Mouse (Mus musculus) lung, adult 2 months (tissue): ENCODE measurements around the gene P4ha2. TPM values are rescaled to one million over a fixed set of nuclear protein-coding genes. Genes with fewer than 3 reads are reported as not detected.

Experiments
- DNase-seq: peaks from one replicate; pipeline ENCODE4 v3.0.0; 2022
- H3K4me1 ChIP-seq: fragments of 200-500 bp; 2 replicates; pipeline ENCODE4 v1.6.1; 2011; ENCODE audit warnings: low read length; ENCODE audit not compliant: control insufficient read depth, insufficient read depth
- H3K4me3 ChIP-seq: fragments of 200-500 bp; replicated peaks from 2 replicates; pipeline ENCODE3; 2011; ENCODE audit warnings: low read depth, mild to moderate bottlenecking, control low read depth, low read length; ENCODE audit errors: extremely low read depth
- CTCF ChIP-seq: fragments of 200-500 bp; IDR thresholded peaks from 2 replicates; pipeline ENCODE4 v1.5.1; 2011; ENCODE audit warnings: mild to moderate bottlenecking, low read length, control low read depth; ENCODE audit not compliant: insufficient read depth
- POLR2A ChIP-seq: fragments of 200-500 bp; IDR thresholded peaks from 2 replicates; pipeline ENCODE4 v1.6.1; 2011; ENCODE audit warnings: low read depth, mild to moderate bottlenecking, control low read depth, low read length, borderline replicate concordance; ENCODE audit errors: extremely low read depth
- WGBS: fragments of 180-500 bp; shearing (Covaris S2); methylation state at CpG from one replicate; pipeline ENCODE4 v1.1.7; 2018; 5-methylcytosine and 5-hydroxymethylcytosine counted together
- polyA plus RNA-seq: library from polyadenylated mRNA; depleted of rRNA; stranded (reverse); fragments of >200 nt; gene quantifications from 2 replicates; pipeline ENCODE4 v1.2.3, GENCODE M21; 2012; rRNA removed

Gene P4ha2
- 25.9 and 30.0 TPM in 2 replicates for polyA plus RNA-seq

DNA sequence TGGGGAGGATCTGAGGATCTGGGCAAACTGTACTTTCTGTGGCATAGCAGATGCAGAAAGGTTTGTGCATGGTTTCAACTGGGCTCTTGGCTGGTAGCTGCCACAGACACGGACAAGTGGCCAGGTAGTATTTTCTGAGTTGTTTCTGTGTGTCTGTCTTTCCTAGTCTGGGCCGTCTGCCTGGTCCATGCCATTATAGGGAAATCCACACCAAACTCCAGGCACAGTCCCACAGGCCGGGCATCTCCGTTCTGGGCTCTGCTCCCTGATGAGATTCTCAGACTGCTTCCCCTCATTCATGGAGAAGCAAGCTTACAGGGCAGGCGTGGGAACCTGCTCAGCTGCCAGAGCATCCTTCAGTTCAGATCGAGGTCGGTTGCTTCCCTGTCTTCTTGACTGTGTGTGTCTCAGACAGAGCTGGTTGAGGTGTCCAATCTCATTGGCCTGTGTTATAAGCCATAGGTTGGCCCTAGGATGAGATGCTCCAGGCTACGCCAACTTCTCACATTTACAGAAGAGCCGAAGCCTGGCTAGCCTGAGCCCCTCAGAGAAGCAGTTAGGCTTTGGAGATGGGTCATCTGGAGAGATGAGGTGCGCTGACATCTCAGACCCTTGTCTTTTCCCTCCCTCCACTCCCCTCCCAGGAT is at the start of gene P4ha2:
P4ha2 (plus strand) TSS at position 51 of the 647 bp plus-strand sequence.
- peak within 1 kb of the TSS; percentile 80 for H3K4me3 ChIP-seq
- WGBS: 62% methylated on average over 10 of the region's 10 CpGs
- TF ChIP-seq CTCF: no peak
- no peak for TF ChIP-seq POLR2A
- H3K4me1 ChIP-seq: no peaks in the 10 kb centered on the region; the same call in 1 of the 2 replicates
- DNase-seq: no peak

DNA sequence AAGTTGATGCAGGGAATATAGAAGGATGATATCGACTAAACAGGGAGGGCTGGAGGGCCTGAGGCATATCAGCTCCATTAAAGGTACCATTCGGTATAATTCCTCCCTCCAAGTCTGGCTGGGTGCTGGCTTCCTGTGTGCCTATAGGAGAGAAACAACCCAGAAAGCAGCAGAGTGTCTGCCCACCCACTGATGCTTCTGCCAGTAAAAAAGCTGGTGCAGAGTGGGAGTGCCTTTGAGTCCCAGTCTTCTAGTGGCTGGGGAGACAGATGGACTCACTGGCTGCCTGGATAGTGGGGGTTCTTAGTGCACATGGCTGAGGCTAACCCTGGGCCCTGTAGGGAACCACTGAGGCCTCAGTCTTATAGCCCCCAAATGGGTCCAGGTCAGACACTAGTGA is 49.7 kb upstream of the P4ha2 start:
- TF ChIP-seq POLR2A (no peak), CTCF (no peak)
- WGBS: 68% methylated on average over 2 of the region's 2 CpGs
- Histone ChIP-seq H3K4me1 (no peaks in the 10 kb centered on the region), H3K4me3 (no peak overlapping the region)
- DNase-seq: no peak

DNA sequence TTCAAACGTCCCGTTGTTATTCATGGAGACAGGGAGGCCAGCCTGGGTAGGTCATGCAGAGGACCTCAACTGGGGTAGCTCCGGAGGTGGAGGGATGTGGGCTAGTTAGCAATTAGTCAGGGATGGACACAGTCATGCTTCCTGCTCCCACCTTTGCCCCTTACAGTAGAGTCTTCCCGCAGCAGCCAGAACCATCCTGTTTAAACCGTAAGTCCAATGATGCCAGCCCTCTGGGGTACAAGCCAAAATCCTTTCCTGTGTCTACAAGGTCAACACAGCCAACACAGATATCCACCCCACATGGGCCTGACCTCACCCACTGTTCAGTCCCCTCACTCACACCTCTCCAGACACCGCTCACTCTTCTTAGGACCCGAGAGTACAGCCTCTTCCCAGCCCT is 48.7 kb upstream of the P4ha2 start:
- WGBS: 80% methylated on average over 7 of the region's 7 CpGs
- no peak for DNase-seq
- Histone ChIP-seq H3K4me3 (no peak overlapping the region), H3K4me1 (no peaks in the 10 kb centered on the region)
- TF ChIP-seq CTCF: no peak
- TF ChIP-seq POLR2A: no peak

DNA sequence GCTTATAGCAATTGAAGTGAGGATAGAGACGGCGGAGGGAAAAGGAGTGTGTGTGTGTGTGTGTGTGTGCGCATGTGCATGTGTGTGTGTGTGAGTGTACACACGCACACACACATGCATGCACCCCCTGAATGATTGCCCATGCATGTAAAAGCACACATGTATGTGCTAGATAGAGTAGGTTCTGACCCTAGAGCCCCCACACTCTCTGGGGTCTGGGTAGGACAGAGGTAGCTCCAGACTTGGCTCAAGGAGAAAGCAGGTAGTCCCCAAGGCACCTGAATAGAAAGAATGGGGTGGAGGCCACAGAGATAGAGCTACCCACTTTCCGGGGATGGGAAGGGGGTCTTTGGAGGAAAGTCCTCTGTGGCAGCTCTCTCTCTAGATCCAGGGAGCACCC is 47.8 kb upstream of the P4ha2 start:
- H3K4me3 ChIP-seq: no peak overlapping the region
- no peak for TF ChIP-seq CTCF
- no peak for TF ChIP-seq POLR2A
- 95% methylated on average over 5 of the region's 5 CpGs for WGBS
- DNase-seq: no peak
- no peaks in the 10 kb centered on the region for H3K4me1 ChIP-seq

DNA sequence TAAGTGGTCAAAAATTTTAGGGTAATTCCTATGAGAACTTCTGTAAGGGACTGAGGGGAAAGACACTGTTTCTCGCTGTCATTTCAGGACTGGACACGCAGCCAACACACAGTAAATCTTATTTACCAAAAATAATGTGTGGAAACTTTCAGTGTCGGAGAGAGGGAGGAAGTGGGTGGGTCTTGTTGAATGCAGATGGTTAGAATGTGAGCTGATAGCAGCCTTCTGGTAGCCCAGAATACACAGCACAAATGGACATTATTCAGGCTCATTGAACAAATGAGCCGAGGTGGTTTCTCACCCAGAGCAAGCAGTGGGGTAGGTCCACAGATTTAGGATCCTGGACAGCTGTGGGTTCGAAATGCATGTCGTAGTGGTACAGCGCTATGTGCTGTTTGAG is 46.8 kb upstream of the P4ha2 start:
- H3K4me1 ChIP-seq: no peaks in the 10 kb centered on the region
- DNase-seq: no peak
- WGBS: 65% methylated on average over 7 of the region's 7 CpGs
- H3K4me3 ChIP-seq: no peak overlapping the region
- TF ChIP-seq CTCF: no peak

DNA sequence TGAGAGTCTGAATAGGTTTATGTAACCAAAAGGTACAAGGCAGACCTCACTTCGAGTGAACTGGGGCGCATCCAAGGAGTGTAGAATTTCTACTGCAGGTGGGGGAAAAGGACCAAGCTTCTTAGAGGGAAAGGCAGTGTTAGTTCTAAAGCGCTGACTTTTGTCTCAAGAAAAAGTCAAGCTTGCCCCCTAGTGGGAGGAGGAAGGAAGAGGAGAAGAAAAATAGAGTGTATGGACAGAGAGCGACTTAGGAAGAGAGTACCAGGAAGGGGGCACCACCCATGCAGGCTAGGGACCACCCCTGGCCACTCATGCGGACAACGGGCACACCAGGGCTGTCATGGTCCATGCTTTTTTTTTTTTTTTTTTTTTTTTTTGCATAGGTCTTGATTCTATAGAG is 45.6 kb upstream of the P4ha2 start:
- Histone ChIP-seq H3K4me3 (no peak overlapping the region), H3K4me1 (no peaks in the 10 kb centered on the region)
- 27% methylated on average over 6 of the region's 6 CpGs for WGBS
- TF ChIP-seq CTCF: peak; percentile 21; the same call in 1 of the 2 replicates
- no peak for TF ChIP-seq POLR2A
- peak; percentile 20 for DNase-seq

DNA sequence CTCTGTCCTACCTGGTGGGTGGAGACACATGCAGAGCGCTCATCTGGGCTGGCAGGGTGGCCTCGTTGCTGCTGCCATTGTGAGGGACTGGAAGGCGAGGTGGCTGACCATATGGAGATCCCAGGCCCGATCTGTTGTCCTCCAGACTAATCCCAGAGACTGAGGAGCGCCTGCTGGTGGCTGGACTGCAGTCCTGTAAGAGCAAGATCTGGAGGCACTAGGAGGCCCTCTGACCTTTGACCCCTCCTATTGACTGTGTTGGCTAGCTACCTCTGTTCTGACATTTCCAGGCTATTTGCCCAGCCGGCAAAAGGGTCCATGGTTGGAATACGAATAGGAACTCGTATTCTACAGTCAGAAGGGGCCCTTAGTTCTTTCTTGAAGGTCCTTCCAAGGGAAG is 43.8 kb upstream of the P4ha2 start:
- 68% methylated on average over 8 of the region's 8 CpGs for WGBS
- Histone ChIP-seq H3K4me3 (no peak overlapping the region), H3K4me1 (peaks cover 9% of the 10 kb centered on the region; the same call in 1 of the 2 replicates)
- DNase-seq: no peak
- TF ChIP-seq CTCF (no peak), POLR2A (no peak)

DNA sequence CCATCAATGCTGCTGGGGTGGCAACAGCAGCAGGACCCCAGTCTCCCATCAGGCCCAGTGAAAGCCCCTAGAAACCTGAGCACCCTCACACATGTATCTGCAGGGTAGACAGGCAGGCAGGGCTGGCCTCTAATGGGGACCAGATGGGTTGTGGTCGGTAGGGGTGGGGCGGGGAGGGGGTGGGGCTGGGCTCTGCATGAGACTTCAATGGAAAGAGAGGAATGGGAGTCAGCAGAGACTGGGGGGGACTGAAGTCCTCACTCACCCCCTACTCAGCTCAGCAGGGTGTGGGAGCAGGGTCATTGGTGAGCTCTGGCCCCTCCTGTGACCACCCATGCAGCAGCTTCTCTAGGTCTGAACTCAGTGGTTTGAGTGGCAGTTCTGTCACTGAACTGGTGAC is 42.5 kb upstream of the P4ha2 start:
- no peak for DNase-seq
- no peak for TF ChIP-seq CTCF
- no peak for TF ChIP-seq POLR2A
- 56% methylated on average over 2 of the region's 2 CpGs for WGBS
- Histone ChIP-seq H3K4me1 (peaks cover 11% of the 10 kb centered on the region; the same call in 1 of the 2 replicates), H3K4me3 (no peak overlapping the region)

DNA sequence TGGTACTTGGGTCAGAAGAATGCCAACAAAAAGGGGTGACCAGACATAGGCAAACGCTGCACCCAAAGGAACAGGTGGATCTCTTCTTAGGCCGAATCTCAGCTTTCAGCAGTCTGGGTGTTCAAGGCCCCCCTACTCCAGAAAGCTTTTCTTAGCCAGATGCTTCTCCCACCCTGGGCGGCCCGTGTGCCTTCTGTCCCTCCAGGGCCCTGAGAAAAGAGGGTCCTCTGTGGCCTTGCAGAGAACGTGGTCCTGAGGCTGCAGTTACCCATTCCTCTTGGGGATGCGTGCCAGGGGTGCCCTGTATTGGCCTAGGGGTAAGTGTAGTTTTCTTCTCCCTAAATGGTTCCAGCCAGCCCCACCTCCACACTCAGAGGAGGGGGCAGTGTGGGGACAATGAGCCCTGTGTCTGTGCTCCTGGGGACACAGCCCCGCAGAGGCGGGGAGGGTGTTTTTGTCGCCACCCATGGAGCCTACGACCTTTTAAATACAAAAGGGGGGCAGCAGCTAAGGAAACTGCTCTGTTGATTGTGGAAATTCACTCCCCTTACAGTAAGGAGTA is 41.8 kb upstream of the P4ha2 start:
- Histone ChIP-seq H3K4me3 (no peak overlapping the region), H3K4me1 (peaks cover 11% of the 10 kb centered on the region; the same call in 1 of the 2 replicates)
- 77% methylated on average over 10 of the region's 10 CpGs for WGBS
- no peak for TF ChIP-seq CTCF
- TF ChIP-seq POLR2A: no peak
- DNase-seq: no peak

DNA sequence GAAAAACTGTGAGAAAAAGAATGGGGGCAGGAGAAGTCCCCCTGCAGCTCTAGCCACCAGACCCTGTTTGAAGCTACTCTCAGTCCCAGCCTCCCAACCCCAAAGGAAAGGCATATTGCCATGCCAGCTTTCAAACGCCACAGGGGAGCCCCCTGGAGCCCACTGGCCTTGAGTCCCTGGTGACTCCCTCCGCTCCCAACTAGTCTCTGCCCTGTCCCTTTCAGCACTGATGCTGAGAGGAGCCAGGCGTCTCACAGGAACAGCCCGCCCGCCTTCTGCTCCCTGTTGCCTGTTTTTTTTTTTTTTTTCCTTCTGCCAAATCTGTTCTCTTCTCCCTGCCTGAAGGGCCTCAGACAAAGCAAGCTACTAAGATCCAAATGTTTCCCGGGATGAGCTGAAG is 41.3 kb upstream of the P4ha2 start:
- DNase-seq: no peak
- Histone ChIP-seq H3K4me3 (no peak overlapping the region), H3K4me1 (peaks cover 11% of the 10 kb centered on the region; the same call in 1 of the 2 replicates)
- TF ChIP-seq POLR2A: no peak
- TF ChIP-seq CTCF: no peak
- WGBS: 60% methylated on average over 6 of the region's 6 CpGs
